Mouse (Mus musculus): Measurements from ENCODE around the gene Ttc19. TPM values are rescaled to one million over a fixed set of nuclear protein-coding genes. Genes with fewer than 3 reads are reported as not detected.
"Not testable (repeated sequence)": the region's sequence is repeated elsewhere in the genome, so short reads cannot be mapped to it uniquely, and the experiment has no call there.

The Ttc19 gene
- polyA plus RNA-seq, 1 experiment: 20.7 TPM

- H3K4me3 ChIP-seq (ENCODE audit: low read depth, low read length): no peak overlapping the region
- TF ChIP-seq POLR2A (IDR thresholded peaks at IDR 0.05; ENCODE audit: low read depth, low read length) (no peak), CTCF (IDR thresholded peaks at IDR 0.05; ENCODE audit: extremely low read depth, insufficient read length, insufficient replicate concordance, low read depth, low read length) (no peak)
- peaks cover 8% of the 10 kb centered on the region; the same call in 1 of the 2 replicates for H3K36me3 ChIP-seq (ENCODE audit: control insufficient read depth, insufficient read depth, low read length)
- H3K27ac ChIP-seq (ENCODE audit: insufficient read depth, low read depth, low read length): no peak overlapping the region
- H3K4me1 ChIP-seq (ENCODE audit: control insufficient read depth, insufficient read depth, insufficient read length, low read length): peaks cover 6% of the 10 kb centered on the region; the same call in 1 of the 2 replicates
- no peaks in the 10 kb centered on the region for H3K27me3 ChIP-seq (ENCODE audit: control insufficient read depth, insufficient read depth, low read length)
- WGBS: 53% methylated on average over 17 of the region's 17 CpGs
These were observed 14.6 kb upstream of the Ttc19 start for GRCm38 (mm10) chr11:62266466-62267214.

- 74% methylated on average over 8 of the region's 8 CpGs for WGBS
These were observed 12.9 kb upstream of the Ttc19 start for GRCm38 (mm10) chr11:62268381-62268780.

GRCm38 (mm10) chr11:62269097-62269496 lies 12.2 kb upstream of the Ttc19 start:
- TF ChIP-seq CTCF (IDR thresholded peaks at IDR 0.05; ENCODE audit: extremely low read depth, insufficient read length, insufficient replicate concordance, low read depth, low read length) (no peak), POLR2A (IDR thresholded peaks at IDR 0.05; ENCODE audit: low read depth, low read length) (no peak)
- Histone ChIP-seq H3K36me3 (ENCODE audit: control insufficient read depth, insufficient read depth, low read length) (peaks cover 10% of the 10 kb centered on the region; the same call in 1 of the 2 replicates), H3K4me3 (ENCODE audit: low read depth, low read length) (no peak overlapping the region), H3K27me3 (ENCODE audit: control insufficient read depth, insufficient read depth, low read length) (no peaks in the 10 kb centered on the region), H3K4me1 (ENCODE audit: control insufficient read depth, insufficient read depth, insufficient read length, low read length) (peaks cover 2% of the 10 kb centered on the region; the same call in 1 of the 2 replicates), H3K27ac (ENCODE audit: insufficient read depth, low read depth, low read length) (no peak overlapping the region)
- WGBS: 91% methylated on average over 12 of the region's 12 CpGs

More at GRCm38 (mm10) chr11:62268381-62268780, 12.9 kb upstream of the Ttc19 start:
- H3K27ac ChIP-seq (ENCODE audit: insufficient read depth, low read depth, low read length): no peak overlapping the region
- H3K27me3 ChIP-seq (ENCODE audit: control insufficient read depth, insufficient read depth, low read length): no peaks in the 10 kb centered on the region
- TF ChIP-seq CTCF (IDR thresholded peaks at IDR 0.05; ENCODE audit: extremely low read depth, insufficient read length, insufficient replicate concordance, low read depth, low read length): no peak
- TF ChIP-seq POLR2A (IDR thresholded peaks at IDR 0.05; ENCODE audit: low read depth, low read length): no peak
- H3K4me3 ChIP-seq (ENCODE audit: low read depth, low read length): no peak overlapping the region
- peaks cover 10% of the 10 kb centered on the region; the same call in 1 of the 2 replicates for H3K36me3 ChIP-seq (ENCODE audit: control insufficient read depth, insufficient read depth, low read length)
- peaks cover 6% of the 10 kb centered on the region; the same call in 1 of the 2 replicates for H3K4me1 ChIP-seq (ENCODE audit: control insufficient read depth, insufficient read depth, insufficient read length, low read length)

GRCm38 (mm10) chr11:62270851-62271250 lies 10.4 kb upstream of the Ttc19 start:
- H3K27me3 ChIP-seq (ENCODE audit: control insufficient read depth, insufficient read depth, low read length): no peaks in the 10 kb centered on the region
- peaks cover 6% of the 10 kb centered on the region; the same call in 1 of the 2 replicates for H3K36me3 ChIP-seq (ENCODE audit: control insufficient read depth, insufficient read depth, low read length)
- no peak overlapping the region for H3K4me3 ChIP-seq (ENCODE audit: low read depth, low read length)
- WGBS: 74% methylated on average over 5 of the region's 5 CpGs
- no peak overlapping the region for H3K27ac ChIP-seq (ENCODE audit: insufficient read depth, low read depth, low read length)
- H3K4me1 ChIP-seq (ENCODE audit: control insufficient read depth, insufficient read depth, insufficient read length, low read length): peaks cover 2% of the 10 kb centered on the region; the same call in 1 of the 2 replicates
- no peak for TF ChIP-seq POLR2A (IDR thresholded peaks at IDR 0.05; ENCODE audit: low read depth, low read length)
- TF ChIP-seq CTCF (IDR thresholded peaks at IDR 0.05; ENCODE audit: extremely low read depth, insufficient read length, insufficient replicate concordance, low read depth, low read length): no peak

GRCm38 (mm10) chr11:62277086-62277485 lies 4.2 kb upstream of the Ttc19 start:
- 84% methylated on average over 8 of the region's 8 CpGs for WGBS
- Histone ChIP-seq H3K27me3 (ENCODE audit: control insufficient read depth, insufficient read depth, low read length) (no peaks in the 10 kb centered on the region), H3K36me3 (ENCODE audit: control insufficient read depth, insufficient read depth, low read length) (no peaks in the 10 kb centered on the region), H3K27ac (ENCODE audit: insufficient read depth, low read depth, low read length) (no peak overlapping the region), H3K4me1 (ENCODE audit: control insufficient read depth, insufficient read depth, insufficient read length, low read length) (peaks cover 2% of the 10 kb centered on the region; the same call in 1 of the 2 replicates), H3K4me3 (ENCODE audit: low read depth, low read length) (no peak overlapping the region)
- TF ChIP-seq CTCF (IDR thresholded peaks at IDR 0.05; ENCODE audit: extremely low read depth, insufficient read length, insufficient replicate concordance, low read depth, low read length) (no peak), POLR2A (IDR thresholded peaks at IDR 0.05; ENCODE audit: low read depth, low read length) (no peak)

- TF ChIP-seq CTCF (IDR thresholded peaks at IDR 0.05; ENCODE audit: extremely low read depth, insufficient read length, insufficient replicate concordance, low read depth, low read length) (peak; percentile 82; the same call in 1 of the 2 replicates), POLR2A (IDR thresholded peaks at IDR 0.05; ENCODE audit: low read depth, low read length) (no peak)
- Histone ChIP-seq H3K4me1 (ENCODE audit: control insufficient read depth, insufficient read depth, insufficient read length, low read length) (peaks cover 2% of the 10 kb centered on the region; the same call in 1 of the 2 replicates), H3K27me3 (ENCODE audit: control insufficient read depth, insufficient read depth, low read length) (no peaks in the 10 kb centered on the region), H3K4me3 (ENCODE audit: low read depth, low read length) (peak overlapping the region; percentile 35), H3K27ac (ENCODE audit: insufficient read depth, low read depth, low read length) (peak overlapping the region; percentile 68; the same call in 1 of the 2 replicates), H3K36me3 (ENCODE audit: control insufficient read depth, insufficient read depth, low read length) (0 out of 2 replicates have a peak, but pooled peaks cover under 1% of the 10 kb centered on the region)
- 5% methylated on average over 5 of the region's 5 CpGs for WGBS
These were observed 3.2 kb upstream of the Ttc19 start for GRCm38 (mm10) chr11:62278027-62278426.

- H3K27me3 ChIP-seq (ENCODE audit: control insufficient read depth, insufficient read depth, low read length): no peaks in the 10 kb centered on the region
- peak overlapping the region; percentile 97 for H3K4me3 ChIP-seq (ENCODE audit: low read depth, low read length)
- H3K27ac ChIP-seq (ENCODE audit: insufficient read depth, low read depth, low read length): peak overlapping the region; percentile 86
- peaks cover 2% of the 10 kb centered on the region; the same call in 1 of the 2 replicates for H3K4me1 ChIP-seq (ENCODE audit: control insufficient read depth, insufficient read depth, insufficient read length, low read length)
- H3K36me3 ChIP-seq (ENCODE audit: control insufficient read depth, insufficient read depth, low read length): peaks cover 21% of the 10 kb centered on the region
- WGBS: 2% methylated on average over 50 of the region's 57 CpGs
- TF ChIP-seq POLR2A (IDR thresholded peaks at IDR 0.05; ENCODE audit: low read depth, low read length): no peak
- no peak for TF ChIP-seq CTCF (IDR thresholded peaks at IDR 0.05; ENCODE audit: extremely low read depth, insufficient read length, insufficient replicate concordance, low read depth, low read length)
These were observed 326 bp downstream of the Ttc19 start for GRCm38 (mm10) chr11:62281601-62281997.

- peaks cover 32% of the 10 kb centered on the region for H3K36me3 ChIP-seq (ENCODE audit: control insufficient read depth, insufficient read depth, low read length)
- not testable (repeated sequence) for H3K4me3 ChIP-seq (ENCODE audit: low read depth, low read length); H3K27ac ChIP-seq (ENCODE audit: insufficient read depth, low read depth, low read length); H3K27me3 ChIP-seq (ENCODE audit: control insufficient read depth, insufficient read depth, low read length); H3K4me1 ChIP-seq (ENCODE audit: control insufficient read depth, insufficient read depth, insufficient read length, low read length)
- WGBS: 95% methylated on average over 3 of the region's 3 CpGs
These were observed 2.7 kb downstream of the Ttc19 start for GRCm38 (mm10) chr11:62284020-62284419.

All from small intestine, adult 2 months (tissue).